Mouse (Mus musculus) midbrain, embryonic 11.5 days (tissue): ENCODE measurements at regions not wholly inside any gene's neighbourhood (a gene's known extent, or its start where the extent isn't known, plus 50 kb on each side); places are given as distances from the start of the nearest gene placed in this dataset.

Experiments used
- ATAC-seq: fragments of 200-750 bp; cut with Nextera tagmentation; 2 replicates; pipeline ENCODE4 v1.8.0; 2017; ENCODE audit warnings: moderate TSS enrichment, moderate library complexity; ENCODE audit not compliant: low FRiP score
- DNase-seq: peaks from one replicate; pipeline ENCODE4 v3.0.0; 2015; ENCODE audit warnings: low spot score; ENCODE audit errors: missing footprints
- H3K27ac ChIP-seq: fragments of 300-500 bp; sonication (generic); 2 replicates; pipeline ENCODE4 v1.5.1; 2014; ENCODE audit warnings: low read depth, low read length
- H3K27me3 ChIP-seq: fragments of 300-500 bp; sonication (generic); 2 replicates; pipeline ENCODE4 v1.6.1; 2014; ENCODE audit warnings: mild to moderate bottlenecking, low read length, moderate library complexity, mixed read lengths; ENCODE audit not compliant: control insufficient read depth, insufficient read depth
- H3K36me3 ChIP-seq: fragments of 300-500 bp; sonication (generic); 2 replicates; pipeline ENCODE4 v1.6.1; 2014; ENCODE audit warnings: mild to moderate bottlenecking, low read length, moderate library complexity, mixed read lengths; ENCODE audit not compliant: control insufficient read depth, insufficient read depth
- H3K4me1 ChIP-seq: fragments of 300-500 bp; sonication (generic); 2 replicates; pipeline ENCODE4 v1.6.1; 2014; ENCODE audit warnings: low read length; ENCODE audit not compliant: control insufficient read depth, insufficient read depth
- H3K4me2 ChIP-seq: fragments of 300-500 bp; sonication (generic); 2 replicates; pipeline ENCODE4 v1.6.1; 2014; ENCODE audit warnings: mild to moderate bottlenecking, moderate library complexity
- H3K4me3 ChIP-seq: fragments of 300-500 bp; sonication (generic); 2 replicates; pipeline ENCODE4 v1.5.1; 2014; ENCODE audit warnings: low read depth, low read length
- H3K9ac ChIP-seq: fragments of 300-500 bp; sonication (generic); 2 replicates; pipeline ENCODE4 v1.6.1; 2014; ENCODE audit warnings: low read length
- H3K9me3 ChIP-seq: fragments of 300-500 bp; sonication (generic); 2 replicates; pipeline ENCODE4 v1.6.1; 2016; ENCODE audit warnings: low read length; ENCODE audit not compliant: control insufficient read depth
- WGBS: fragments of 180-500 bp; shearing (Covaris S2); extraction: QIAGEN DNeasy Blood & Tissue Kit; methylation state at CpG from one replicate; pipeline ENCODE4 v1.1.7; 2014; 5-methylcytosine and 5-hydroxymethylcytosine counted together

DNA sequence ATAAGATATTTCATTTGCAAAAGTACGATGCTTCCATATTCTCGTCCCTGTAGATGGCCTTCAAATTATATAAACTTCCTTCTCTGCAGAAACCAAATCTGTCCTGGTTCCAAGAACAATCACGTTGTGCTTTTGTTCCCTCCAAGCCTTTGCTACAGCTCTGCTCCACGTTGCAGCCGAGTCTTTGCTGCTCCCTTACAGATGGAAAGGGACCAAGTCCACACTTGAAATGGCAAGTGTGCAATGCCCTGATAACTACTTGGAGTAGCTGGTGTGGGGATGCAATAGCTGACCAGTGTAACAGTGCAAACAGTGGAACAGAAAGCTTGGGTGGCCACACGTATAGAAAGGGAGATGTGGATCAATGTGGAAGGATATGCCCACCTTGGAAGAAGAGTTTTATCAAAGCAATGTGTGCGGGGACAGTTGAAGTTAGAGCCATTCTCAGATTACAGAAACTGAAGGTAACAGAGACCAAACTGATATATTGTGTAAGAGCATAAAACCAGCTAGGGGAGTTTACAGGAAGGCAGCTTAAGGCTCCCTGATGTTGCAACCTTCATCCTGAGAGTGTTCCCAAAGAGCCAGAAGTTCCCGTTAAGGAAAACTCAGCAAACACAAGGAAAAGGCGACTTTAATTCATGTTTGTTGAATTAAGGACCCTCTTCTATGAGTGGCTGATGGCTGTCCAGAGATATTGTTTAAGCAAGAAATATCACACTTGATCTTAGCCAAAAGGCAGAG is 161.3 kb downstream of the Npr3 start:
- Histone ChIP-seq H3K27ac (no peak overlapping the region), H3K27me3 (no peaks in the 10 kb centered on the region), H3K4me3 (no peak overlapping the region), H3K9ac (no peak overlapping the region), H3K4me2 (no peak overlapping the region), H3K9me3 (no peaks in the 10 kb centered on the region), H3K4me1 (0 out of 2 replicates have a peak, but pooled peaks cover 5% of the 10 kb centered on the region), H3K36me3 (no peaks in the 10 kb centered on the region)
- ATAC-seq (no peak), DNase-seq (no peak)
- 85% methylated on average over 9 of the region's 9 CpGs for WGBS

DNA sequence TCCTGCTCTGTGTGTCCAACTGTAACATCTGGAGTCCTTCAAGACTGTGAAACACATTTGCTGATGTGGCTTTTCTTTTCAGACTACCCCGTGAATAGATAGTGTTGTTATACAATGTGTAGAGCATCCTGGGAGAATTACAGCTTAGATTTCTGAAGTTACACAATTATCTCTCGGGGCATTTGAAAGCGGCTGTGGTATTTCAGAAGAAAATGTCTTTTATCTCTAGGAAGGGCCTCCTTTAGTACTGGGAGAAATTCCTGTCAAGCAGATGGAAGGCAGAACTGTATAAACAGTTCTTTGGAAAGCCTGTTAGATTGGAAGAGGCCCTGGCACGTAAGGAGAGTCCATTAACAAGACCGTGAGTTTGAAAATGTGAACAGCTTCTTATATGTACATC is 162.2 kb downstream of the Npr3 start:
- H3K27me3 ChIP-seq = no peaks in the 10 kb centered on the region
- no peak overlapping the region for H3K27ac ChIP-seq
- H3K4me2 ChIP-seq = no peak overlapping the region
- H3K9me3 ChIP-seq = no peaks in the 10 kb centered on the region
- H3K9ac ChIP-seq = no peak overlapping the region
- DNase-seq = no peak
- H3K36me3 ChIP-seq = no peaks in the 10 kb centered on the region
- H3K4me3 ChIP-seq = no peak overlapping the region
- H3K4me1 ChIP-seq = 0 out of 2 replicates have a peak, but pooled peaks cover 5% of the 10 kb centered on the region
- WGBS = 76% methylated on average over 5 of the region's 5 CpGs
- ATAC-seq = no peak

DNA sequence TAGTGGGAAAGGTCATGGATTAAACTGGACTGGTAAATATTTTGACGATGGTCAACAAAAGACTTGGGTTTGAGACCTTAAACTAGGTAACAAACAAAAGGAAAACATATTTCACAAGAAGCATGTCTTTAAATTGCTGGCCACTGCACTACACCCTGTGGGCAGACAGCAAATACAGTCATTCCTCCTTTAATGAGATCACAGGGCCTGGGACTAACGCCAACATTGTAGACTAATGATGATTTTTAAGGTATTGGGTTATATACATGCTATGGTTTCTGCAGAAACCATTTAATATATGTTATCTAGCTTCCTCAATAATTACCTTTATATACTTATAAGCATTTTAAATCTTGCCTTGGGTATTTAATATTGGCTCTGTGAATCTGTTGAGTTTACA is 162.8 kb downstream of the Npr3 start:
- H3K4me2 ChIP-seq = no peak overlapping the region
- 0 out of 2 replicates have a peak, but pooled peaks cover 5% of the 10 kb centered on the region for H3K4me1 ChIP-seq
- H3K4me3 ChIP-seq = no peak overlapping the region
- no peak overlapping the region for H3K27ac ChIP-seq
- DNase-seq = no peak
- H3K9me3 ChIP-seq = no peaks in the 10 kb centered on the region
- no peak for ATAC-seq
- 83% methylated on average over 2 of the region's 2 CpGs for WGBS
- H3K27me3 ChIP-seq = no peaks in the 10 kb centered on the region
- no peak overlapping the region for H3K9ac ChIP-seq
- H3K36me3 ChIP-seq = no peaks in the 10 kb centered on the region

DNA sequence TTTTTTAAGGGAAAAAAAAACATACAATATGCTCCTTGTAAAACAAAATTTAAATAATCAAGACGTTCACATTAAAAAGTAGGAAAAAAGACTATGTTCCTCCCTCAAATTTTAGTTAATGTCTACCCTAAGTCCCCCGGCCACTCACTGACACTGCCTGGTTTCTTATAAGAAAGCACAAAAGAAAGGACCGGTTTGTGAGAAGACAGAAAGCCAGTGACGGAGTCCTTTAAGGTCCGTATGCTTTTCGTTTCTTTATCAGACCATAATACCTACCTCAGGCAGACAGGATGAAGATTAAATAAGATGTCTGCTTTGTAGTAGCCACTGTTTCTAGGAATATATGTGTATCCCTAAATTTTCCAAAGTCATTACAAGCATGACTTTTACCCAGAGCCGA is 164.3 kb downstream of the Npr3 start:
- H3K4me2 ChIP-seq = no peak overlapping the region
- no peak overlapping the region for H3K9ac ChIP-seq
- H3K9me3 ChIP-seq = no peaks in the 10 kb centered on the region
- DNase-seq (peak; percentile 70), ATAC-seq (no peak)
- 72% methylated on average over 7 of the region's 7 CpGs for WGBS
- H3K4me1 ChIP-seq = 0 out of 2 replicates have a peak, but pooled peaks cover 5% of the 10 kb centered on the region
- H3K4me3 ChIP-seq = no peak overlapping the region
- no peaks in the 10 kb centered on the region for H3K36me3 ChIP-seq
- no peaks in the 10 kb centered on the region for H3K27me3 ChIP-seq
- H3K27ac ChIP-seq = no peak overlapping the region

DNA sequence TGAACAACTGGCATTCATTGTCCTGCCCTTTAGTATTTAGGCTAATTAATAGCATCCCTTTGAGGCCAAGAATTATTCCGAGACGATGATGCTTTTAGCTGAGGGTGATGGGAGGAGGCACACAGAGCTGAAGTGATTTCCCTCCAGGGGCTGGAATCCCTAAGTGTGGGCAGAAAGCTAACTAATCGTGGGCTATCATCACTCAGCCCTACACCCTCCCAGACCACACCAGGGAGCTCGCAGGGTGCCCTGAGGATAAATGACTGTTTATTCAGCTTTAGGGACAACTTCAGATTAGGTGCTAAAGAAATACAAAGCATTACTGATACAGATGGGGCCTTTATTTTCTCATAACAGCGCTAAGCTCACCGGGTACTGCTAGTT is 164.7 kb downstream of the Npr3 start:
- Histone ChIP-seq H3K27ac (no peak overlapping the region), H3K36me3 (no peaks in the 10 kb centered on the region), H3K9me3 (no peaks in the 10 kb centered on the region), H3K4me1 (0 out of 2 replicates have a peak, but pooled peaks cover 5% of the 10 kb centered on the region), H3K4me2 (peak overlapping the region; percentile 6; the same call in 1 of the 2 replicates), H3K4me3 (no peak overlapping the region), H3K27me3 (no peaks in the 10 kb centered on the region), H3K9ac (no peak overlapping the region)
- peak; percentile 62; the same call in 1 of the 2 replicates for ATAC-seq
- WGBS = 21% methylated on average over 6 of the region's 6 CpGs
- peak; percentile 86 for DNase-seq

DNA sequence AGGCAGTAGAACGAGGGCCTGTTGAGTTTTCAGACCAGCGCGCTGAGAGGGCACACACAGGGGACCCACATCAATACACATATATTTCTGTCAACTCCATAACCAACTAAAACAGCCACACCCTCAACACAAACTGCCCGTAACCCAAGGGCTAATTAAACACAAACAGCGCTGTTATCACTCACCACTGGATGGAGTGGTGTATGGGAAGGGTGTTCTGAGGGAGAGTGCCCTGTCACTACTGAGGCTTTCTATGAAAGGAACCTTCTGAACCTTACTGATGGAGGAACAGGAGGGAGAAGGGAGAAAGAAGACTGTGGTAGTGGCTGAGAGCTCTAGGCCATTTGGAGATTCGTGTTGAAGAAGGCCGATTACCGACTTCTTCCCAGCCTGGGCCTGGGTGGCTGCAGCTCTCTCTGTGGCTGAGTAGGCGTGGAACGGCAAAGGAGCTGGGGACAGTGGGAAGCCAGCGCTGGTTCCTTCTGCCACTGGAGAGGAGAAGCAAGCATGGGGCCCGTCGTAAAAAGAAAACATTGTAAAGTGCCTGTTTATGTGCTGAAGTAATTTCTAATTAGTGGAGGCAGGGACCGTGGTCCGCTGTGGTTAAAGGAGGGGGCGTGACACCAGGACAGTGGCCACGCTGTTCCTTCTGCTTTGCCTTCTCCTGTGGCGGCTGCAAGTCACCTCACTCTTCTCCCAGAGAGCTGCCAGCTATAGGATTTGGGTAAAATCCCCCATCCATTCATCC is 165.3 kb downstream of the Npr3 start:
- peak; percentile 54; the same call in 1 of the 2 replicates for ATAC-seq
- 38% methylated on average over 18 of the region's 18 CpGs for WGBS

DNA sequence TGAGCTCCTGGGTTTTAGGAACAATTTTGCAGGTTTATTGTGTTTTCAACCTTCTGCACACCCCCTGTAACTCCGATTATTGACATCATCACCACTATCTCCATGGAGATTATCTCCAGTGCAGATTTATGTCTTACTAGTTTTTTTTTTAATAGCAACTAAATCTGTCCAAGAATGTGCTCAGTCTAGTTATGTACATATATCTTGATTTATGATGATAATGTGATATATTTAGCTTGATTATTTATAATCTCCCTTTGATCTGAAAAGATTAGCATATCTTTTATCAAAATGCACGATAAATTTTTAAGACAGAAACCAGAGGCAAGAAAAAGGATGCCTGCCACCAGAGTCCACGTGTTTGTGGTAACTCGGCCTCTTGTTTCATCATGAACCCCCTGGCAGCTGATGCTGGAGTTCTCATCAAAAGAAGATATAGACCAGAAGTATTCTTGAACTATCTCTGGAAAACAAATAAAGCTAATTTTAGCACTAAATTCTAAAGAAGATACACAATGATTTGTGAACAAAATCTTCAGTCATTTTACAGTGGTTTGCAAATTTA is 169.6 kb downstream of the Npr3 start:
- no peak for ATAC-seq
- Histone ChIP-seq H3K27me3 (no peaks in the 10 kb centered on the region), H3K27ac (no peak overlapping the region), H3K4me1 (0 out of 2 replicates have a peak, but pooled peaks cover 5% of the 10 kb centered on the region), H3K9ac (no peak overlapping the region), H3K4me3 (no peak overlapping the region), H3K9me3 (no peaks in the 10 kb centered on the region), H3K4me2 (no peak overlapping the region), H3K36me3 (no peaks in the 10 kb centered on the region)
- DNase-seq = no peak
- 85% methylated on average over 4 of the region's 4 CpGs for WGBS

More for the DNA sequence above, 165.3 kb downstream of the Npr3 start:
- H3K36me3 ChIP-seq = no peaks in the 10 kb centered on the region
- no peak overlapping the region for H3K27ac ChIP-seq
- H3K4me2 ChIP-seq = peak overlapping the region; percentile 6; the same call in 1 of the 2 replicates
- DNase-seq = peak; percentile 88
- H3K27me3 ChIP-seq = no peaks in the 10 kb centered on the region
- 0 out of 2 replicates have a peak, but pooled peaks cover 5% of the 10 kb centered on the region for H3K4me1 ChIP-seq
- no peaks in the 10 kb centered on the region for H3K9me3 ChIP-seq
- H3K9ac ChIP-seq = no peak overlapping the region
- H3K4me3 ChIP-seq = no peak overlapping the region

DNA sequence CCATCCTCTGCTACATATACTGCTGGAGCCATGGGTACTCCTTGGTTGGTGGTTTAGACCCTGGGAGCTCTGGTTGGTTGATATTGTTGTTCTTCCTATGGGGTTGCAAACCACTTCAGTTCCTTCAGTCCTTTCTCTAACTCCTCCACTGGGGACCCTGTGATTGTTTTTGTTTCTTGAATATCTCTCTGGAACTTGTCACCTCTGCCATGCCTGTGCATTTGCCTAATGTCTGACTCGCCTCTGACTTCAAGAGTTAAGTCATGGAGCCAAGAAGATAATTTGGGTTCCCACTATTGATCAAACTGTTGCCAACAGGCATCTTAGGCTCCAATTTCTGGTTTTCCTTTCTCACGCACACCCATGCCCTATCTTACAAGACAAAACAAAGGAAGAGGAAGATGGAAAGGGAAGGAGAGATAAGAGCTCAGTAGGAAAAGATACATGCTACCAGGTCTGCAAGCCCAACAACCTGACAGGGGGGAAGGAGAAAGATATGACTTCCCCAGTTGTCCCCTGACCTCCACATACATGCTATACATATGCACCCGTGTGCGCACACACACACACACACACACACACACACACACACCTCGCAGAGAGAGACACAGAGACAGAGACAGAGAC is 172.3 kb downstream of the Npr3 start:
- H3K4me3 ChIP-seq = no peak overlapping the region
- DNase-seq (no peak), ATAC-seq (no peak)
- 87% methylated on average over 5 of the region's 5 CpGs for WGBS
- H3K9me3 ChIP-seq = no peaks in the 10 kb centered on the region
- H3K27me3 ChIP-seq = no peaks in the 10 kb centered on the region
- no peaks in the 10 kb centered on the region for H3K4me1 ChIP-seq
- no peak overlapping the region for H3K27ac ChIP-seq
- no peak overlapping the region for H3K9ac ChIP-seq
- H3K36me3 ChIP-seq = no peaks in the 10 kb centered on the region
- H3K4me2 ChIP-seq = no peak overlapping the region
